Mouse (Mus musculus): Measurements from ENCODE around the gene Cstb.

DNA sequence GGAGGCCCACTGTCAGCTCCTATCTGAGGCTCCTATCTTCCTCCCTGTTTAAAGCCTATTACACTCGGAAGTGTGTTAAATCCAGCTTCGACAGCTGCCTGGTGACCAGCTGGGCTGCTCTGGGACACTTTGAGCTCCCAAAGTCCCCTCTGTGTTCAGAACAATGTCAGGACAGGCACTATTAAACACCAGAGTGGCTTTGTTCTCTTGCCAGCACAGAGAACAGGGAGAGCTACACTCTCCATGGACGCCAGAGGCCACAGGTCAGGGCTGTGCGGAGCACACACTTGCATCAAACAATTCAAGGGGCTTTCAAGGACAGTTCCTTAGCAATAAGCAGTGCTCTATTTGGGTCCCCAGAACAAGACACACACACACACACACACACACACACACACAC lies 27.2 kb downstream of the Cstb start:
- TF ChIP-seq ZKSCAN1 (IDR thresholded peaks at IDR 0.05; ENCODE audit: low read depth, low read length): no peak
- no peak for TF ChIP-seq JUND (IDR thresholded peaks at IDR 0.05; ENCODE audit: low read depth, low read length)
- TF ChIP-seq CTCF (IDR thresholded peaks at IDR 0.05 in 2 of 3, conservative IDR thresholded peaks at IDR 0.05 in 1 of 3; ENCODE audit: control insufficient read depth in 1 of 3, insufficient read depth in 1 of 3, low read depth in 2 of 3, low read length in 3 of 3, poor library complexity in 1 of 3, severe bottlenecking in 1 of 3): no peak
- no peak for TF ChIP-seq MAX (IDR thresholded peaks at IDR 0.05; ENCODE audit: low read length)
- no peak for TF ChIP-seq RCOR1 (IDR thresholded peaks at IDR 0.05; ENCODE audit: low read depth, low read length)
- TF ChIP-seq POLR2AphosphoS5 (IDR thresholded peaks at IDR 0.05; ENCODE audit: borderline replicate concordance, low read depth, low read length): no peak
- TF ChIP-seq ZNF384 (IDR thresholded peaks at IDR 0.05; ENCODE audit: low read depth, low read length): no peak
- TF ChIP-seq POLR2A (IDR thresholded peaks at IDR 0.05; ENCODE audit: control insufficient read depth in 1 of 2, insufficient read depth in 1 of 2, low read depth in 1 of 2, low read length in 2 of 2, poor library complexity in 1 of 2): no peak
- no peak for TF ChIP-seq ELF1 (IDR thresholded peaks at IDR 0.05; ENCODE audit: low read depth, low read length)
- no peak for TF ChIP-seq EP300 (IDR thresholded peaks at IDR 0.05; ENCODE audit: low read depth in 1 of 2, low read length in 2 of 2)
- no peak for TF ChIP-seq MAFK (IDR thresholded peaks at IDR 0.05; ENCODE audit: borderline replicate concordance, low read depth, low read length)
- no peak for TF ChIP-seq CHD2 (IDR thresholded peaks at IDR 0.05; ENCODE audit: low read length)
- TF ChIP-seq USF1 (IDR thresholded peaks at IDR 0.05; ENCODE audit: low read depth, low read length): no peak
